Mouse (Mus musculus) brown adipose tissue, adult 24 weeks (tissue): ENCODE data around the gene Polr2g. TPM values are rescaled to one million over a fixed set of nuclear protein-coding genes. Genes with fewer than 3 reads are reported as not detected.
"Not testable (repeated sequence)": the region's sequence is repeated elsewhere in the genome, so short reads cannot be mapped to it uniquely, and the experiment has no call there.

Experiments used
- H3K27ac ChIP-seq: fragments of 200-500 bp; replicated peaks from 2 replicates; pipeline ENCODE4 v1.5.1; 2012; ENCODE audit warnings: low read depth, mild to moderate bottlenecking, low read length
- H3K4me1 ChIP-seq: fragments of 200-500 bp; 2 replicates; pipeline ENCODE4 v1.6.1; 2012; ENCODE audit warnings: low read length, mixed read lengths; ENCODE audit not compliant: control insufficient read depth, insufficient read depth, insufficient read length
- H3K4me3 ChIP-seq: fragments of 200-500 bp; 2 replicates; pipeline ENCODE4 v1.5.1; 2012; ENCODE audit warnings: low read depth, mild to moderate bottlenecking, low read length, moderate library complexity; ENCODE audit not compliant: insufficient read depth
- polyA plus RNA-seq: library from polyadenylated mRNA; stranded (reverse); fragments of >200 nt; gene quantifications from 2 replicates; pipeline ENCODE4 v1.2.4, GENCODE M21; 2012; ENCODE audit not compliant: missing spikeins, insufficient read depth, insufficient read length

Polr2g gene
- polyA plus RNA-seq: 68.9 and 71.7 TPM in 2 replicates

- Histone ChIP-seq H3K4me1 (0 out of 2 replicates have a peak, but pooled peaks cover 10% of the 10 kb centered on the region), H3K27ac (peak within 1 kb of the TSS; percentile 65), H3K4me3 (peak within 1 kb of the TSS; percentile 83)
Observed at GRCm38 (mm10) chr19:8798264-8798946, at the start of gene Polr2g. Gene Polr2g (minus strand): TSS chr19:8798577.

DNA sequence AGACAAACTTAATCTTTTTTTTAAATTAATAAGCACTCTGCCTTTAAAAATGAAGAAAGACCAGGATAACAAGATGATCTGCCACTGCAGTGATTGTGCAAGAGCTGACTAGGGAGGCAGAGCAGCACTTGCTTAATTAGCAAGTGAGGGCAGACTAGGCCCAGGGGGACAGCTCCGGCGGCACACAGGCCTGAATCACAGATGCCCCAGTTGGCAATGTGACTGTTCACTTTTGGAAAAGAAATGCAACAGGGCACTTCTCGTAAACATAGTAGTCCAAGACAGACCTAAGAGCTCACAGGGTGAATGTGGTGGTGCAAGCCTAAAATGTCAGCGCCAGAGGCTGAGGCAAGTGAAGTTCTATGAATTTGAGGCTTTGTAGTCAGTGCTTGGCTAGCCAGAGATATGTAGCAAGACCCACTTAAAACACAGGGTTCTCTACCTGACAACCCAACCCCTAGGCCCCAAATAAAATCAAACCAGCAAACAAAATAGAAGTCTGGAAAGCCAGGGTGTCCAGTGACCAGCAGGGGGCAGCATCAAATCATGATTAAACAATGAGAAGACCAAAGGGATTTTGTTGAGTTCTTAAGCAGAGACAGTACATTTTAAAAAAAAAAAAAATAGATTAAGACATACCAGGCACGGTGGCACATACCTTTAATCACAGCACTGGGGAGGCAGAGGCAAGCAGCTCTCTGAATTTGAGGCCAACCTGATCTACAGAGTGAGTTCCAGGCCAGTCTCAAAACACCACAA is 46.2 kb upstream of the Polr2g start:
- H3K4me3 ChIP-seq: no peak overlapping the region
- H3K4me1 ChIP-seq: peaks cover 9% of the 10 kb centered on the region
- peak overlapping the region; percentile 87 for H3K27ac ChIP-seq

- peaks cover 14% of the 10 kb centered on the region for H3K4me1 ChIP-seq
- no peak overlapping the region for H3K4me3 ChIP-seq
- H3K27ac ChIP-seq: peak overlapping the region; percentile 78
Observed at GRCm38 (mm10) chr19:8842961-8843360, 44.6 kb upstream of the Polr2g start.

DNA sequence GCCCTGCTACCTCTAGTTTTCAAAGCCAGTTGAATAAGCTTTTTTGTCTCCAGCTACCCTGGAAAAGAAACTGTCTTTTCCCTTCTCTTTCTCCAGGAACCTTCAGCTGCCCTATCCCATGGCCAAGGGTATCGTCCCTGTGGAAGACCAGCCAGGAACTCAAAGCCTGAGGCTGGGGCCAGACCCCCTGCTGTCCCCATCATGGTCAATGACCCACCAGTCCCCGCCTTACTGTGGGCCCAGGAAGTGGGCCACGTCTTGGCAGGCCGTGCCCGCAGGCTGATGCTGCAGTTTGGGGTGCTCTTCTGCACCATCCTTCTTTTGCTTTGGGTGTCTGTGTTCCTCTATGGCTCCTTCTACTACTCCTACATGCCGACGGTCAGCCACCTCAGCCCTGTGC is 42.6 kb upstream of the Polr2g start:
- peak overlapping the region; percentile 92 for H3K4me3 ChIP-seq
- peak overlapping the region; percentile 86 for H3K27ac ChIP-seq
- H3K4me1 ChIP-seq: peaks cover 14% of the 10 kb centered on the region

- H3K27ac ChIP-seq: peak overlapping the region; percentile 86
- H3K4me1 ChIP-seq: peaks cover 14% of the 10 kb centered on the region
- peak overlapping the region; percentile 92 for H3K4me3 ChIP-seq
Observed at GRCm38 (mm10) chr19:8839908-8840791, 41.8 kb upstream of the Polr2g start.

DNA sequence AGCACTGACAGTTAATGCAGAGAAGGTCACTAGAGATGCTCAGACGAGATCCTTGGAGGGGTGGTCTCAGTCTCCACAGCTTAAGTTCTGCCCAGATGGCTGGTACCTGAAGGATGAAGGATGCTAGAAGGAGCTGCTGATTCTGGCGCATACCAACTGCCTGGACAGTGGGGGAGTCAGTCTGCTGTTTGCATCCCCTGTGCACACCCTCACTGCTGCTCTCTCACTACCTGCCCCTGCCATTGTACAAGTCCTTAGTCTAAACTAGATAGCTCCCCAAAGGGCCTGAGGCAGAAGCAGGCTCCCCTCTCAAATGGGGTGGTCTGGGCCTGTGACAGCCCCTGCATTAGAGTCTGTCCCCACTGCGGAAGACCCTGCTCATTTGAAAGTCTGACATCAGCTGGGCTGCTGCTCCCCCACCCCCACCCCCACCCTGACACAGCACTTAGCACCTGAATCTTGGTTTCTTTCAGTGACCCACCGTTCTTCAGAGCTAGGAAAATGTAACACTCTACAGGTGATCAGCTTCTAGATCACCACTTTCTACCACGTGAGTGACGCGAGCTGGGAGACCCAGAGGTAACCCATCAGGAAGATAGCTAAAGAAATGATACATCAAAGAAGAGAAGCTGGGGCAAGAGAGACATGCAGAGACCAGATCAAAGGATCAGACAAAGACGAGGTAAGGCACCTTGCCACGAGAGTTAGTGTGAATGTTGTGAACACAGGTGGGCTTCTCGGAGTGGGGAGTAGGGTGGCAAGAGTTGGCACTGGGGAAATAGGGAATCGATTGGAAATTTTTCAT is 40.9 kb upstream of the Polr2g start, which contains the start of gene Gng3:
TSS of gene Gng3 (minus strand) at position 92 of the 805 bp plus-strand sequence.
- peaks cover 14% of the 10 kb centered on the region for H3K4me1 ChIP-seq
- H3K27ac ChIP-seq: peak within 1 kb of the TSS; percentile 69
- H3K4me3 ChIP-seq: peak within 1 kb of the TSS; percentile 72

GRCm38 (mm10) chr19:8838041-8838730 is 39.8 kb upstream of the Polr2g start:
- Histone ChIP-seq H3K4me1 (peaks cover 14% of the 10 kb centered on the region), H3K27ac (peak overlapping the region; percentile 69), H3K4me3 (peak overlapping the region; percentile 72)

GRCm38 (mm10) chr19:8837251-8837791 is 38.9 kb upstream of the Polr2g start, which contains the start of gene Bscl2:
Gene Bscl2 (plus strand): TSS chr19:8837467.
- peak within 1 kb of the TSS; percentile 69 for H3K27ac ChIP-seq
- H3K4me3 ChIP-seq: peak within 1 kb of the TSS; percentile 72
- peaks cover 14% of the 10 kb centered on the region for H3K4me1 ChIP-seq

- H3K4me3 ChIP-seq, H3K27ac ChIP-seq: not testable (repeated sequence)
- H3K4me1 ChIP-seq: peaks cover 13% of the 10 kb centered on the region
Observed at GRCm38 (mm10) chr19:8836327-8836726, 38.0 kb upstream of the Polr2g start.

- Histone ChIP-seq H3K27ac (peak overlapping the region; percentile 45; the same call in 1 of the 2 replicates), H3K4me1 (no peaks in the 10 kb centered on the region), H3K4me3 (no peak overlapping the region)
Observed at GRCm38 (mm10) chr19:8832971-8833370, 34.6 kb upstream of the Polr2g start.

- Histone ChIP-seq H3K4me1 (no peaks in the 10 kb centered on the region), H3K4me3 (no peak overlapping the region), H3K27ac (no peak overlapping the region)
Observed at GRCm38 (mm10) chr19:8831262-8831661, 32.9 kb upstream of the Polr2g start.

- H3K27ac ChIP-seq: no peak overlapping the region
- no peaks in the 10 kb centered on the region for H3K4me1 ChIP-seq
- no peak overlapping the region for H3K4me3 ChIP-seq
Observed at GRCm38 (mm10) chr19:8830664-8831063, 32.3 kb upstream of the Polr2g start.

GRCm38 (mm10) chr19:8829660-8830059 is 31.3 kb upstream of the Polr2g start, which contains the start of gene AC129217.1:
Gene AC129217.1 (plus strand): TSS chr19:8829773.
- H3K27ac ChIP-seq: no peak within 1 kb of the TSS
- H3K4me3 ChIP-seq: no peak within 1 kb of the TSS
- no peaks in the 10 kb centered on the region for H3K4me1 ChIP-seq
